9 mouse cellular contexts compared by ENCODE assay signal in the genomic region with DNA sequence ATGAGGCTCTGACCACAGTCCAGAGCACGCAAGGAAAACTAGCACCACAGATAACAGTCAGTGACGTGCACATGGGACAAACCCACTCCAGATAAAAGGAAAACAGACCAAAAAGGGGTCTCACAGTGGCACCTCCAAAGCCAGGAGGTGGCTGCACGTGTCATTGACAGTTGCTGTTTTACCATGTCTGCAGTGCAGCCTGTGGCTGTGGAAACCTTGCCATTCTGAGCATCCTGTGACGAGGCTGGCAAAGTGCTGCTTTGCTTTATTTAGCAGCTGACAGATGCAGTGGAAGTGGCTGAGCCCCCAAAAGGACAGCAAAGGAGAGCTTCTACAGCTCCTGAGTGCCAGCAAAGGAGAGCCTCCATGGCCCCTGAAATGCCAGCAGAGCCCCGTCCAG.
DNase-seq lines count a peak whose midpoint lies in the region; ATAC-seq and TF ChIP-seq lines count a peak whose summit lies in the region.
"Had no signal": no experiment of that assay in that cellular context is flagged by ENCODE, and none has a peak within 500 bp of the region (broad histone marks: within the 10 kb centered on the region; RNA-seq: fewer than 3 reads in every experiment).

No protein-coding gene starts in this region.

- peak in 1 of 2 experiments; percentile 81 for DNase-seq in cerebellum, adult 2 months
- DNase-seq in cerebellum, postnatal 14 days, result peak; percentile 43 to 54
- DNase-seq in right cerebral cortex, postnatal 10 days (ENCODE audit: low spot score in 2 of 2), result peak; percentile 69 to 81
- DNase-seq in kidney, postnatal 25 days, result no peak
- no peak for DNase-seq in kidney, adult 11 months
- no peak for DNase-seq in spleen, adult 12 weeks (ENCODE audit: low spot score)
- no peak for DNase-seq in retina, postnatal 1 day
- DNase-seq: gastrocnemius, postnatal 14 days had no signal

- WGBS in cerebellum, adult 2 months, result 20% methylated on average over 5 of the region's 5 CpGs
- 39% methylated on average over 5 of the region's 5 CpGs for WGBS in heart, embryonic 16.5 days

- peak overlapping the region; percentile 78 for H3K27ac ChIP-seq in cerebellum, adult 2 months (ENCODE audit: insufficient read depth, low read length)
- peak overlapping the region; percentile 84 for H3K27ac ChIP-seq in heart, embryonic 16.5 days (ENCODE audit: low read length)

- no peak overlapping the region for H3K4me2 ChIP-seq in heart, embryonic 16.5 days (ENCODE audit: low read depth, low read length)

- TF ChIP-seq POLR2A in cerebellum, adult 2 months (IDR thresholded peaks at IDR 0.05; ENCODE audit: borderline replicate concordance, insufficient read depth, low read length), result no peak

- H3K4me3 ChIP-seq in cerebellum, adult 2 months (replicated peaks; ENCODE audit: insufficient read depth, low read depth, low read length), result no peak overlapping the region
- no peak overlapping the region for H3K4me3 ChIP-seq in heart, embryonic 16.5 days (ENCODE audit: low read length)

- no peak for TF ChIP-seq CTCF in cerebellum, adult 2 months (IDR thresholded peaks at IDR 0.05; ENCODE audit: borderline replicate concordance, insufficient read depth, low read depth, low read length)

- 0 out of 2 replicates have a peak overlapping the region, but pooled peaks have one; percentile 28 for H3K9ac ChIP-seq in heart, embryonic 16.5 days (ENCODE audit: low read length)

- H3K36me3 ChIP-seq in heart, embryonic 16.5 days (ENCODE audit: control insufficient read depth, insufficient read depth), result peaks cover 12% of the 10 kb centered on the region

- H3K27me3 ChIP-seq in cerebellum, adult 2 months (ENCODE audit: control insufficient read depth, insufficient read depth, low read length), result no peaks in the 10 kb centered on the region; the same call in 1 of the 2 replicates
- H3K27me3 ChIP-seq in heart, embryonic 16.5 days (ENCODE audit: control insufficient read depth, insufficient read depth, low read length), result no peaks in the 10 kb centered on the region

- peaks cover 18% of the 10 kb centered on the region for H3K4me1 ChIP-seq in cerebellum, adult 2 months (ENCODE audit: control insufficient read depth, insufficient read depth, low read length)
- peaks cover 28% of the 10 kb centered on the region for H3K4me1 ChIP-seq in heart, embryonic 16.5 days (ENCODE audit: control insufficient read depth, insufficient read depth, low read length)

- peak; percentile 65 for ATAC-seq in heart, embryonic 16.5 days (replicated peaks; ENCODE audit: extremely low read depth, insufficient read depth, low FRiP score)

- no peaks in the 10 kb centered on the region for H3K9me3 ChIP-seq in heart, embryonic 16.5 days (replicated peaks; ENCODE audit: control insufficient read depth, low read length)

Comparison
In these comparisons a context has a peak if more than half of its experiments do, and no peak if none do; other contexts are left out.
1. DNase-seq: peak in cerebellum, postnatal 14 days (2 of 2) and right cerebral cortex, postnatal 10 days (2 of 2); none in kidney, postnatal 25 days (0 of 2), kidney, adult 11 months (single experiment), spleen, adult 12 weeks (single experiment) and retina, postnatal 1 day (single experiment).